Mouse (Mus musculus) heart, postnatal 10 days (tissue): ENCODE data around the gene Olfr223. TPM values are rescaled to one million over a fixed set of nuclear protein-coding genes. Genes with fewer than 3 reads are reported as not detected.

ENCODE experiments used
- total RNA-seq, 2 experiments: library from RNA; stranded (reverse); gene quantifications; 2 replicates each; pipeline ENCODE4 v1.2.3; 2021

The Olfr223 gene
- total RNA-seq, 2 experiments from 2014 or later = not detected

Other genes starting within 250 kb of the Olfr223 start
- not detected for gene Prss38, start 217.6 kb downstream of the Olfr223 start, total RNA-seq
- 10 to 100 TPM; 11.5 to 13.3 TPM for gene Jmjd4, start 143.2 kb downstream of the Olfr223 start, total RNA-seq
- 10 to 100 TPM; 39.8 to 41.8 TPM for gene Snap47, start 142.1 kb downstream of the Olfr223 start, total RNA-seq
- 1 to 10 TPM; 6.0 to 6.5 TPM for gene Zfp867, start 120.8 kb downstream of the Olfr223 start, total RNA-seq
- 10 to 100 TPM; 21.9 to 25.1 TPM for gene Zkscan17, start 66.5 kb downstream of the Olfr223 start, total RNA-seq
- gene Nlrp3, start 51.7 kb downstream of the Olfr223 start, total RNA-seq = under 1 TPM; 0.19 to 0.64 TPM
- gene Olfr222, start 17.1 kb downstream of the Olfr223 start, total RNA-seq = not detected
- 100 to 1,000 TPM; 210 to 229 TPM for gene Mprip, start 68.0 kb upstream of the Olfr223 start, total RNA-seq
- 1 to 10 TPM in 1 of 2 experiments, under 1 TPM in 1; 0.82 to 1.9 TPM for gene Pld6, start 194.4 kb upstream of the Olfr223 start, total RNA-seq
- 10 to 100 TPM; 33.6 to 38.1 TPM for gene Flcn, start 216.7 kb upstream of the Olfr223 start, total RNA-seq
- gene Nt5m, start 246.2 kb upstream of the Olfr223 start, total RNA-seq = 10 to 100 TPM; 27.3 to 27.4 TPM
- 10 to 100 TPM; 71.3 to 71.9 TPM for gene Cops3, start 246.5 kb upstream of the Olfr223 start, total RNA-seq